Comparison of ENCODE assay signal across 11 mouse cellular contexts in the genomic region with DNA sequence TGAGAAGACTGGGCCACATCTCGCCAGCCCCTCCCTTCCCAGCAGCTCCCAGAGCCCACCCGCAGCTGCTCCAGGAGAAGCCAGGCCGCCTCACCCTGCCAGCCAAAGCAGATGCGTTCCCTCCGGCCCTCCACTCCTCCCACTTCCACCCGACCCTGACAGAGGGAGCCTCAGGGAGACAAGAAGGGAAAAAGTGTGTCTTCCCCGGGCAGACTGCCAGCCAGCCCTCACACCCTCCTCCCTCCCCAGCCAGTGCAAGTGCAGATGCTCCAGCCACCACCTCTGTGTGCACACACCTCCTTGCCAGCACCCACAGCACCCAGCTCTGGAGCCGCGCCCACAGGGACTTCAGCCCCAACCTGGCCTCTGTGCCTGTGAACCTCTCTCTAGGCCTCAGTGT. TPM values are rescaled to one million over a fixed set of nuclear protein-coding genes. Genes with fewer than 3 reads are reported as not detected.
A peak's percentile ranks its signal among the peaks of the same experiment; 100 is the strongest.
DNase-seq lines count a peak whose midpoint lies in the region; ATAC-seq lines count a peak whose summit lies in the region.
"Had no signal": no experiment of that assay in that cellular context is flagged by ENCODE, and none has a peak within 500 bp of the region (broad histone marks: within the 10 kb centered on the region; RNA-seq: fewer than 3 reads in every experiment).

No protein-coding gene starts in this region.

- H3K4me3 ChIP-seq in heart, embryonic 13.5 days: no peak overlapping the region
- H3K4me3 ChIP-seq: embryonic facial prominence, embryonic 12.5 days; liver, embryonic 13.5 days had no signal

- H3K4me1 ChIP-seq in heart, embryonic 13.5 days: peaks cover 74% of the 10 kb centered on the region
- H3K4me1 ChIP-seq: liver, embryonic 13.5 days had no signal

- 35% methylated on average over 9 of the region's 9 CpGs for WGBS in heart, embryonic 13.5 days

- peak overlapping the region; percentile 33 for H3K27ac ChIP-seq in heart, embryonic 13.5 days (replicated peaks)
- H3K27ac ChIP-seq: embryonic facial prominence, embryonic 12.5 days; liver, embryonic 13.5 days had no signal

- no peaks in the 10 kb centered on the region for H3K9me3 ChIP-seq in heart, embryonic 13.5 days
- H3K9me3 ChIP-seq: embryonic facial prominence, embryonic 12.5 days; G1E; liver, embryonic 13.5 days had no signal

- H3K9ac ChIP-seq in heart, embryonic 13.5 days: peak overlapping the region; percentile 58
- H3K9ac ChIP-seq: embryonic facial prominence, embryonic 12.5 days; liver, embryonic 13.5 days had no signal

- no peaks in the 10 kb centered on the region for H3K27me3 ChIP-seq in heart, embryonic 13.5 days (replicated peaks)
- H3K27me3 ChIP-seq: liver, embryonic 13.5 days had no signal

- peaks cover 24% of the 10 kb centered on the region for H3K36me3 ChIP-seq in heart, embryonic 13.5 days
- H3K36me3 ChIP-seq: embryonic facial prominence, embryonic 12.5 days; G1E; liver, embryonic 13.5 days had no signal

- intact Hi-C loops in heart, postnatal 25 days (cut with DNase I): no loop called here

- H3K4me2 ChIP-seq in heart, embryonic 13.5 days: no peak overlapping the region
- H3K4me2 ChIP-seq: embryonic facial prominence, embryonic 12.5 days; liver, embryonic 13.5 days had no signal

- DNase-seq in heart, postnatal 25 days (ENCODE audit: low spot score): no peak
- DNase-seq in right cerebral cortex, postnatal 14 days: peak; percentile 54
- DNase-seq in right cerebral cortex, postnatal 36 days (ENCODE audit: low spot score in 2 of 2): no peak
- peak; percentile 68 for DNase-seq in kidney, postnatal 14 days
- DNase-seq in testis, postnatal 14 days (ENCODE audit: low spot score): peak; percentile 54
- no peak for DNase-seq in cerebellum, adult 11 months
- DNase-seq in frontal cortex, postnatal 25 days (ENCODE audit: low spot score in 2 of 2): no peak
- DNase-seq: liver, embryonic 13.5 days had no signal

- ATAC-seq in heart, embryonic 13.5 days (ENCODE audit: extremely low read depth, insufficient number of reproducible peaks, low FRiP score, low TSS enrichment): no peak

RNA-seq across cellular contexts. Expression of a gene that starts 12.0 kb away (rescaled TPM):
- 24.2 and 26.2 TPM in 2 replicates for polyA plus RNA-seq in heart, embryonic 13.5 days (2015; fragmentation: Nextera tagmentation; extraction: Ambion mirVana)
- 10 to 100 TPM; 15.2 to 20.4 TPM for total RNA-seq in heart, postnatal 25 days (2021)
- polyA plus RNA-seq: G1E had no signal

RNA-seq across cellular contexts. Expression of a gene that starts 12.3 kb away (rescaled TPM):
- polyA plus RNA-seq in heart, embryonic 13.5 days (2015; fragmentation: Nextera tagmentation; extraction: Ambion mirVana): 0.49 and 0.73 TPM in 2 replicates
- not detected for total RNA-seq in heart, postnatal 25 days (2021)
- total RNA-seq: G1E had no signal
- polyA plus RNA-seq: G1E; liver, embryonic 13.5 days had no signal

RNA-seq across cellular contexts. Expression of a gene that starts 51.4 kb away (rescaled TPM):
- 6.6 TPM in 2 replicates for polyA plus RNA-seq in heart, embryonic 13.5 days (2015; fragmentation: Nextera tagmentation; extraction: Ambion mirVana)
- 10 to 100 TPM in 1 of 2 experiments, 1 to 10 TPM in 1; 8.9 to 12.5 TPM for total RNA-seq in heart, postnatal 25 days (2021)

Comparison
In these comparisons a context has a peak if more than half of its experiments do, and no peak if none do; other contexts are left out.
1. DNase-seq: peak in right cerebral cortex, postnatal 14 days (single experiment), kidney, postnatal 14 days (single experiment) and testis, postnatal 14 days (single experiment); none in heart, postnatal 25 days (single experiment), right cerebral cortex, postnatal 36 days (0 of 2), cerebellum, adult 11 months (single experiment) and frontal cortex, postnatal 25 days (0 of 2).